Mouse (Mus musculus) lung, embryonic 14.5 days (tissue): ENCODE data around the gene Ntng2. TPM values are rescaled to one million over a fixed set of nuclear protein-coding genes. Genes with fewer than 3 reads are reported as not detected.

Experiments used
- ATAC-seq: fragments of 200-750 bp; cut with Nextera tagmentation; 2 replicates; pipeline ENCODE4 v1.8.0; 2017; ENCODE audit warnings: mild to moderate bottlenecking, moderate TSS enrichment, moderate library complexity; ENCODE audit not compliant: insufficient read depth
- DNase-seq: peaks from one replicate; pipeline ENCODE4 v3.0.0-alpha.2; 2015
- H3K27ac ChIP-seq: fragments of 300-500 bp; sonication (generic); 2 replicates; pipeline ENCODE4 v1.5.1; 2014; ENCODE audit warnings: low read depth, mild to moderate bottlenecking, moderate library complexity
- H3K27me3 ChIP-seq: fragments of 300-500 bp; sonication (generic); 2 replicates; pipeline ENCODE4 v1.6.1; 2014; ENCODE audit warnings: low read length, control low read depth; ENCODE audit not compliant: insufficient read depth
- H3K36me3 ChIP-seq: fragments of 300-500 bp; sonication (generic); 2 replicates; pipeline ENCODE4 v1.6.1; 2014; ENCODE audit warnings: control low read depth; ENCODE audit not compliant: insufficient read depth
- H3K4me1 ChIP-seq: fragments of 300-500 bp; sonication (generic); 2 replicates; pipeline ENCODE4 v1.6.1; 2014; ENCODE audit warnings: antibody characterized with exemption, control low read depth; ENCODE audit not compliant: insufficient read depth
- H3K4me2 ChIP-seq: fragments of 300-500 bp; sonication (generic); 2 replicates; pipeline ENCODE4 v1.6.1; 2014; ENCODE audit warnings: mild to moderate bottlenecking
- H3K4me3 ChIP-seq: fragments of 300-500 bp; sonication (generic); 2 replicates; pipeline ENCODE4 v1.5.1; 2014; ENCODE audit warnings: low read depth, low read length
- H3K9ac ChIP-seq: fragments of 300-500 bp; sonication (generic); 2 replicates; pipeline ENCODE4 v1.6.1; 2014
- H3K9me3 ChIP-seq: fragments of 300-500 bp; sonication (generic); 2 replicates; pipeline ENCODE4 v1.6.1; 2016; ENCODE audit warnings: low read depth, low read length, control low read depth
- CTCF ChIP-seq: IDR thresholded peaks from 2 replicates; pipeline ENCODE4 v1.5.1; 2016; ENCODE audit warnings: antibody characterized with exemption, low read depth
- WGBS: fragments of 180-500 bp; shearing (Covaris S2); extraction: QIAGEN DNeasy Blood & Tissue Kit; methylation state at CpG from one replicate; pipeline ENCODE4 v1.1.7; 2014; 5-methylcytosine and 5-hydroxymethylcytosine counted together
- polyA plus RNA-seq: library from polyadenylated mRNA; unstranded; fragments of >200 nt; fragmentation: Nextera tagmentation; extraction: Ambion mirVana; gene quantifications from 2 replicates; pipeline ENCODE4 v1.2.1, GENCODE M21; 2014

Gene Ntng2
- polyA plus RNA-seq, 1 experiment from 2014 or later: 0.99 TPM

- no peaks in the 10 kb centered on the region for H3K27me3 ChIP-seq
- no peaks in the 10 kb centered on the region for H3K4me1 ChIP-seq
- H3K27ac ChIP-seq: no peak overlapping the region
- H3K36me3 ChIP-seq: no peaks in the 10 kb centered on the region
- no peaks in the 10 kb centered on the region for H3K9me3 ChIP-seq
- no peak for DNase-seq
- no peak overlapping the region for H3K4me2 ChIP-seq
- no peak overlapping the region for H3K4me3 ChIP-seq
- H3K9ac ChIP-seq: no peak overlapping the region
- no peak for TF ChIP-seq CTCF
- no peak for ATAC-seq
- WGBS: 71% methylated on average over 7 of the region's 7 CpGs
These were observed 17.0 kb downstream of the Ntng2 start for GRCm38 (mm10) chr2:29235811-29236210.

- H3K4me2 ChIP-seq: no peak overlapping the region
- H3K36me3 ChIP-seq: no peaks in the 10 kb centered on the region
- ATAC-seq: no peak
- DNase-seq: no peak
- no peaks in the 10 kb centered on the region for H3K27me3 ChIP-seq
- no peak overlapping the region for H3K27ac ChIP-seq
- WGBS: 69% methylated on average over 3 of the region's 3 CpGs
- no peak overlapping the region for H3K9ac ChIP-seq
- no peak overlapping the region for H3K4me3 ChIP-seq
- no peak for TF ChIP-seq CTCF
- no peaks in the 10 kb centered on the region for H3K4me1 ChIP-seq
- no peaks in the 10 kb centered on the region for H3K9me3 ChIP-seq
These were observed 17.8 kb downstream of the Ntng2 start for GRCm38 (mm10) chr2:29235026-29235425.

GRCm38 (mm10) chr2:29234002-29234401 lies 18.8 kb downstream of the Ntng2 start:
- WGBS: 67% methylated on average over 4 of the region's 4 CpGs

GRCm38 (mm10) chr2:29230191-29230835 lies 22.5 kb downstream of the Ntng2 start:
- H3K9ac ChIP-seq: no peak overlapping the region
- H3K4me1 ChIP-seq: no peaks in the 10 kb centered on the region
- DNase-seq (no peak), ATAC-seq (no peak)
- H3K27me3 ChIP-seq: no peaks in the 10 kb centered on the region
- H3K4me2 ChIP-seq: no peak overlapping the region
- no peaks in the 10 kb centered on the region for H3K36me3 ChIP-seq
- no peaks in the 10 kb centered on the region for H3K9me3 ChIP-seq
- H3K4me3 ChIP-seq: no peak overlapping the region
- H3K27ac ChIP-seq: no peak overlapping the region
- WGBS: 57% methylated on average over 9 of the region's 9 CpGs
- TF ChIP-seq CTCF: no peak

More at GRCm38 (mm10) chr2:29234002-29234401, 18.8 kb downstream of the Ntng2 start:
- Histone ChIP-seq H3K4me3 (no peak overlapping the region), H3K9me3 (no peaks in the 10 kb centered on the region), H3K9ac (no peak overlapping the region), H3K4me1 (no peaks in the 10 kb centered on the region), H3K27me3 (no peaks in the 10 kb centered on the region), H3K36me3 (no peaks in the 10 kb centered on the region), H3K27ac (no peak overlapping the region), H3K4me2 (no peak overlapping the region)
- TF ChIP-seq CTCF: no peak
- DNase-seq (no peak), ATAC-seq (no peak)

GRCm38 (mm10) chr2:29226671-29227070 lies 26.1 kb downstream of the Ntng2 start:
- no peak for TF ChIP-seq CTCF
- H3K27ac ChIP-seq: no peak overlapping the region
- DNase-seq (no peak), ATAC-seq (no peak)
- no peaks in the 10 kb centered on the region for H3K27me3 ChIP-seq
- no peaks in the 10 kb centered on the region for H3K9me3 ChIP-seq
- H3K36me3 ChIP-seq: no peaks in the 10 kb centered on the region
- WGBS: 56% methylated on average over 4 of the region's 4 CpGs
- H3K4me1 ChIP-seq: no peaks in the 10 kb centered on the region
- no peak overlapping the region for H3K4me3 ChIP-seq
- H3K4me2 ChIP-seq: no peak overlapping the region
- H3K9ac ChIP-seq: no peak overlapping the region

GRCm38 (mm10) chr2:29223591-29224262 lies 29.1 kb downstream of the Ntng2 start:
- H3K36me3 ChIP-seq: no peaks in the 10 kb centered on the region
- 39% methylated on average over 7 of the region's 7 CpGs for WGBS
- no peak overlapping the region for H3K27ac ChIP-seq
- no peak overlapping the region for H3K4me2 ChIP-seq
- no peak for TF ChIP-seq CTCF
- H3K27me3 ChIP-seq: no peaks in the 10 kb centered on the region
- no peaks in the 10 kb centered on the region for H3K4me1 ChIP-seq
- DNase-seq (no peak), ATAC-seq (no peak)
- no peak overlapping the region for H3K9ac ChIP-seq
- H3K4me3 ChIP-seq: no peak overlapping the region
- no peaks in the 10 kb centered on the region for H3K9me3 ChIP-seq

GRCm38 (mm10) chr2:29222302-29222701 lies 30.5 kb downstream of the Ntng2 start:
- Histone ChIP-seq H3K9me3 (no peaks in the 10 kb centered on the region), H3K4me1 (no peaks in the 10 kb centered on the region), H3K27me3 (no peaks in the 10 kb centered on the region), H3K9ac (no peak overlapping the region), H3K27ac (no peak overlapping the region), H3K4me2 (no peak overlapping the region), H3K36me3 (no peaks in the 10 kb centered on the region), H3K4me3 (no peak overlapping the region)
- ATAC-seq (no peak), DNase-seq (peak; percentile 28)
- WGBS: 2% methylated on average over 4 of the region's 4 CpGs
- no peak for TF ChIP-seq CTCF
